Mouse (Mus musculus) right cerebral cortex, adult 18-20 months (tissue): ENCODE data around the gene Papss1.

Experiments
- DNase-seq: peaks from one replicate; pipeline ENCODE4 v3.0.0; 2022; ENCODE audit warnings: mixed read lengths

Papss1 gene

DNA sequence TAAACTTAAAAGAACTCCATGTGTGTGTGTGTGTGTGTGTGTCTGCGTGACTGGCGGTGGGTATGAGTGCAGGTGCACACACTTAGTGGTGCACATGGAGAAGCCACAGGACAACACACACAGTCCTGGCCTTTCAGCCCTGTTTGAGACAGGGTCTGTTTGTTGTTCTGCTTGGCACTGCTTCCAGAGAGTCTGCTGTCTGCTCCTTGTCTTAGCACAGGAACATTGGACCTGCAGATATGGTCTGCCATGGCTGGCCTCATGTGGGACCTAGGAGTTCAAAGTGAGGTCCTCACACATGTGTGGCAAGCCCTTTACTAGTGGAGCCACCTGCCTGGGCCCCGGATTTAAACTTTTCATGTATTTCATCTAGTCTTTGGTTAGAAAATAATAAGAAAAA lies 72.4 kb downstream of the Papss1 start:
- no peak for DNase-seq

DNA sequence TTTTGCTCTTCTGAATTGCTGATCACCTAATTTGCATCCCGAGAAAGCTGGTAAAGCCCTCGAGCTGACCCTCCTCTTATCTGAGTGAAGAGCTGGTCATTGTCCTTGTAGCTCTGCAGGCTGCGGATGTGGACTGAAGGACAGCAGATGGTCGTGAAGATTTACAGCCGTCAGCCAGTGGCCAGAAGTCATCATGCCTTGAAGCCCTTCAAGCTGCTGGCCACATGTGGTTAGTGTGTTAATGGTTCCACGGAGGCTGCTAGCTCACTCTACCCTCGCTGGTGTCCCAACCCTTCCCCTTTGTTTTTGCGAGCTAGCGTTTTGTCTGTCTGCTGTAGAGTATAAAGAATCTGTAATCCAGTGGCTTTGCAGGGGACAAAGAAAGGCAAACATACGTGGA lies 73.1 kb downstream of the Papss1 start:
- no peak for DNase-seq

DNA sequence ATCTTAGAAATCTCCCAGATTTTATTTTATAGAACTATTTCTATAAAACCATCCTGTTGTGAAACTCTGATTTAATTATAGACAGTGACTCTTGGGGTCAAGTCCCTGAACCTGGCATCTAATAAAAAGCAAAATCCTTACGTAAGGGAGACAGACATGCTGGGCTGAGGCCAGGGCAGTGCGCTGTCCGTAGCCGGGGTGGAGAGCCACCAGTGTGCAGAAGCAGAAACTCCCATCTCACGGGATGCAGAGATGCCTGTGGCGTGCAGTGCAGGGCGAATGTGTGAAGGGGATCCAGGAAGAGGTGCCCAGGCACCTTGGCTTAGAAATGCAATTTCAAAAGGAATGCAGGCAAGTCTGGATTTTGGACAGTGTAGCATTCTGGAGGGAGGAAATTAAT lies 73.6 kb downstream of the Papss1 start:
- DNase-seq, result no peak

DNA sequence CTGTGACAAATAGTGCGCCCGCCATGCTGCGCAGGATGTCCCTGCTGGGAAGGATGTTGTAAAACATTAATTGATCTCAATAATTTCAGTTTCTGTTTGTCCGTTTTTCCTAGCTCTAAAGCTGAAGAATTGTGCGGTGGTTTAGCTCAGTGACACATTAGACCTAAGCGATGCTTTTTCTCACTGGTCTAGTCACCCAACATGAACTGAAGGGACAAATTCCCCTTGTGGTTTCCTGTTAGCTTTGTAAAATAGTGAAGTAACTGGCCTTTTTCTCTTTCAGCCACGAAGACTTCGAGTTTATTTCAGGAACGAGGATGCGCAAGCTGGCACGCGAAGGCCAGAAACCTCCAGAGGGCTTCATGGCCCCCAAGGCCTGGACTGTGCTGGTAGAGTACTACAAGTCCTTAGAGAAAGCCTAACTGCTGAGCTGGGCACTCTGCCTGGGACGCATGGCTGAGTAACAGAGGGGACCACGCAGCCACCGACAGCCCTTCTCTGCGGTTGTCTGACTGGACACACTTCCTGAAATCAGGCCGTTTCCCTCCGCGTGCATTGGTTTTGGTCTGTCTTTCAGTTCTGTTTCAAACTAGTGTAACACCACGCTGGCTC lies 78.2 kb downstream of the Papss1 start:
- DNase-seq, result no peak

DNA sequence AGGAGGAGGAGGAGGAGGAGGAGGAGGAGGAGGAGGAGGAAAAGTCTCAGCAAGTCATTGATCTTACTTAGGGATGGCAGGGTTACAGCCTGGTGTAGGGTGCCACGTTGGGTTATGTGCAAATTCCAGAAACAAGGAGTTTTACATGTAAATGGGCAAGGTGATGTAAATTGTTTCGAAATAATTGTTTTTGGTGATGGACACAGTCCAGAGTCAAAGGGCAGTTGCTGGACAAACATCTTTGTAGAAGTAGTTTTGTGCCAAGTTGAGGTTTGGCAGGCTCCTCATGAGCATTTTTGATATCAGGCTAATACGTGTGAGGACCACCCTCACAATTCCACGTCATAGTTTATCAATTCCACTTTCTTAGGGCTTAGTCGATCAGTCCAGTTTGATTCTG lies 80.6 kb downstream of the Papss1 start:
- no peak for DNase-seq

DNA sequence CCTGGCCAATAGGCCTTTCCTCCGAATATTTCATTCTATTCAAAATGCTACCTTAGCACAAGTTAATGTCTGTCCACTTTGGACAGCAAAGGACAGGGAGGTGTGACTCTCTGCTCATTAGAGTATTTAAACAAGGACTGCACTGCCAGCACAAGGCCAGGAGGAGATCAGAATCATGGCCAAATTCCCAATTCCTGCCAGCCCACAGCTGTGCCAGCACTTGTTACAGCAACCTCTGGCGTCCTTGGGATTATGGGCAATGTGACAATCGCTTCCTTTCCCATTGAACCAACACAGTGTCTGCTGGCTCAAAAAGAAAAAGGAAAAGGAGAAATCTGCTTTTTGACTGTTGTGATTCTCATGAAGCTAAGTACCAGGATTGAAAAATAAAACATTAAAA lies 89.8 kb downstream of the Papss1 start:
- DNase-seq, result no peak

DNA sequence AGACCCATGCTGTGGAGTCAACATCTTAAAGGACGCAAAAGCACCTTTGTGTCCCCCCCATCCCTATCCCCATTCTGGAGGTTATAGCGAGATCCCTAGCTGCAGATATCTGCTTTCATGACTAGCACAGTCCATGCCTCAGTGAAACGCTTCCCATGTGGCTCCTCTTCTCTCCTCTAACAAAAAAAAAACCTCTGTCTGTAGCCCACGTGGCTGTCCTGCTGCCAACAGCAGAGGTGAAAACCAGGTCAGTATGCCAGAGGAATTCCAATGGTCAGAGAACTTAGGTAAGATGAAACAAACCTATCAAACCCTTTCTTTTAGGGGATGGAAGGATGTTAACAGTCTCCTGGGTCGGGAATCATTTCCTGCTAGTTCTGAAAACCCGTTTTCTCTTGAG lies 91.5 kb downstream of the Papss1 start:
- DNase-seq, result no peak

DNA sequence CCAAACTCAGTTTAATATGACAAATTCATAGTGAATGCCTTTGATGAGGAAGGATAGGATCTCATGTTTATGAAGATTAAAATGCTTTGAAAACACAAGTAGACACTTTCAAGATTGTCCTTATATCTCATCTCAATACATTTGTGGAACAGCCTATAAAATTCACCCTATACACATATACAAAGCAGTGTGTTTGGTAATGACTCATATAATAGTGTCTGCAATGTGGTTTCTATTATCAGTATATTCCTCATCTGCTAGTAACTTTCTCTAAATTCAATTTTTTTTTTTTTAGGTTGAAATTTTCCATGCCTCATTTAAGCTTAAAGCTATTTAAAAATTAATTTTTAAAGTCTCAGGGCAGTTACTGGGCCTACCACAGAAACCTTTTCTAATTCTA lies 95.6 kb downstream of the Papss1 start:
- DNase-seq, result no peak

DNA sequence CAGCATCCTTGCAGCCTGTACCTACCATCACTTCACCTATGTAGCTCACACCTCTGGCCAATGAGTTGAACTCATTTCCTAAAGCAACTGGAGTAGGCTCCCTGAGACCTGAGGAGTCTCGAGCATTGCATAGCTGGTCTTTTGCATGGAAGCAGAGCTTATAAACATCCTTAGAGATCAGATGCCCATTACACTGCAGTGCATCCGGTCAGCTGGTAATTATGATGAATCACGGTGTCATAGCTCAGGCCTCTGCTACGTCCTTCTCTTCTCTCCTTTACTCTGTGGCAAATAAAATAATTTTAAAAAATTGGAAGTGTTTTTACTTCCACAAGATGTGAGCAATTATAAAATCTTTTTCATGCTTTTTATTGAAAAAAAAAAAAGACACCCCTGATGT lies 96.1 kb downstream of the Papss1 start:
- no peak for DNase-seq

DNA sequence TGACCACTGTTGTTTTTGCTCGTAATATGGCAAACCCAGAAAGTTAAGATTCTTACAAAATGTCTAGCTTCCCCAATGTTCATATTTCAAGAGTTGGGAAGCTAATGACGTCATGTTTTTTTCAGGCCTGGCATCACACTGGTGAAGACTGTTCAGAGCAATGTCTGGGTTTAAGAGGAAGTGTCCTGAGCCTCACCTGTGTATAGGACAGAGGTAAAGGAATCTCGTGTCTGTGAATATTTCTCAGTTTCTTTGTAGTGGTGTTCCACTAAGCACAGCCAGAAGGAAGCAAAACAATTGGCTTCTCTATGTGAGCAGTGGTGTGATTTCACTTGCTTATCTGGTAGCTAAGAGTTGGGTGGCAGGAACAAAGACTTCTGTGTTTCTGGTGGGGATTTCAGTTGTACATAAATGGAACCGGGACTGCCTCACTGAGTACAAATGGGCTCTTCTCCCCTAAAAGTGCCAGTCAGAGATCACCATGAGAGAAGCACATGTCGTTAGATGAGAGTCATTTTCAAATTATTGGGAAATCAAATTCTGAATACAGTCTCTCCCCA lies 98.1 kb downstream of the Papss1 start:
- DNase-seq, result no peak

DNA sequence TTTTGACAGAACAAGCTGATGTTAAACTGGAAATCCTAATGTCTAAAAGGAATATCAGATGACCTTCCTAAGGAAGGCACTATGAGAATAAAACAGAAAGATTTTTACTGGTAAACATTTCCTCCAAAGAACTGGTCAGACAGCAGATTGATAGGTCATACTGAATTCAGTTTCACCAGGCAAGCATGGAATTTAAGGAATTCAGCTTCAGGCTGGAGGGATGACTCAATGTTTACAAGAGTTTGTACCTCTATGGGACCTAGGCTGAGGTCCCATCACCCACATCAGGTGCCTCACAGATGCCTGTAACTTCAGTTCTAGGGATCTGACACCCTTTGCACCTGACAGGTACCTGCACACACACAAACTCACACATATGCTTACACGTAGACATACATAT lies 105.3 kb downstream of the Papss1 start:
- no peak for DNase-seq

DNA sequence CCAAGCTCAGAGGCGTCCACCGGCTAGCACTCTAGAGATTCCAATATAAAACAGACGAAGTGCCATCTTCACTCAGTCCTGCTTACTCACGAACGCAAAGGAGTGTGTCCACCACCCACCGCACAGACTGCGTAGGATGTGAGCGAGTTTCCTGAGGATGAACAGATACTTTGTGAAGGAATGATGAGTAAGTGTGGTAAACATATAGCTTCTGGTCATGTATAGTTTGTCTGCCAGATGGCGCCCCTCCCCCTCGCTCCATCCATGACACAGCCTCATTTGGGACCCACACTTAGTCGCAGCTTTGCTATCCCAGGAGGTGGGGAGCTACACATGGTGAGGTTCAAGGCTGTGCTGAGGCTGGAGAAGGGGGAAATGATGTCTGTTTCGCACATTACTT lies 121.5 kb downstream of the Papss1 start:
- DNase-seq, result peak; percentile 86

DNA sequence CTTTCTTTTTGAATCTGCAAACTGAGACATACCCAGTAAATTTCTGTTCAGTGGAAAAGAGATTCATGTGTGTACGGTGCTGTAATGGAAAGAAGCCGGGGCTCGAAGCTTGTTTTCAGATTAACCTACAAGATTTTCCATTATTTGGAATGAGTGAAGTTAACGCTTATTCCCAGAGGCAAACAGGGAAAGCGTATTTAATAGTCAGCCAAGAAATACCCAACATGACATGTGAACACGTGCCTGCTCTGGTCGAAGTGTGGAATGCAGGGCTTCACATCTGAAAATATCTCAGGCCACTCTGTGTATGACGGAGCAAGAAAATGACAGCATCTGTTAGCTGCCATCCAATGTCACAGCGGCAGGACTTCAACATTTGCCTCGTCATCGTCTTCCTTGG lies 125.4 kb downstream of the Papss1 start:
- no peak for DNase-seq

DNA sequence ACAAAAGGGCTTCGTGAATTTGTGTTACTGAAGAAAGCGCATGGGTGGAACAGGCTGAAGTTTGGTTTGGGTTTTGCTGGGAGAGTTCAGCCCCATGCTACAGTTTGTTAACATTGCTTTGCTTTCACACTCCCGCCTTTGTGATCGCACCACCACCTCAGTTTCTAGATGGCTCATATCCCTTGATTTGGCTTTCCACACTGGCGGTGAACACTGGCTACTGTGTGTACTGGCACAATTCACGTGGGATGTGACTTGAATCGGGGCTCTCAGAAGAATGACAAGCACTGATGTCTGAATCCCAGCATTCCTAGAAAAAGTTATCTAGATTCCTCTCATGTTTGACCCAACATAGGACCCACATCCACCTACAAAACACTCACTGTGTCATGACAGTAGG lies 126.0 kb downstream of the Papss1 start:
- peak; percentile 6 for DNase-seq

DNA sequence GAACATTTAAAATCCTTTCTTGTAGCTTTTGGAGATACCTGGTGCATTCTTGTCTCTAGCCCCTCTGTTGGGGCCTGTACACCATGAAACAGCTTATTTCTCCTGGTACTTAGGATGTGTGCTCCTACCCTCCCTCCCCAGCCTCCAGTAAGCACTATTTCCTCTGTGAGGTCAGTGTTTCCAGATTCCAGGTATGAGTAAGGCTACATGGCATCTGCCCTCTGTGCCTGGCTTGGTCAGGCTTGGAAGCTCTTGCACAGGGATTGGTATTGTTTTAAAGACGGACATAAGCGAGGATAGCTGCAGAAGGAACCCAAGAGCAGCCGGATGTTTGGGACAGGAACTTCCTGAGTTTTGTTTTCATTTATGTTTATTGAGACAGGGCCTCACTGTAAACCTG lies 126.6 kb downstream of the Papss1 start:
- no peak for DNase-seq
